Mouse (Mus musculus) cortical plate, adult 2 months (tissue): ENCODE data around the gene Uggt2. TPM values are rescaled to one million over a fixed set of nuclear protein-coding genes. Genes with fewer than 3 reads are reported as not detected.
"Not testable (repeated sequence)": the region's sequence is repeated elsewhere in the genome, so short reads cannot be mapped to it uniquely, and the experiment has no call there.

ENCODE experiments used
- H3K27ac ChIP-seq: fragments of 200-500 bp; 2 replicates; pipeline ENCODE4 v1.5.1; 2012; ENCODE audit warnings: low read length, control low read depth, inconsistent platforms; ENCODE audit not compliant: insufficient read depth
- H3K4me1 ChIP-seq: fragments of 200-500 bp; 2 replicates; pipeline ENCODE4 v1.6.1; 2011; ENCODE audit warnings: low read length; ENCODE audit not compliant: control insufficient read depth, insufficient read depth
- H3K4me3 ChIP-seq: fragments of 200-500 bp; 2 replicates; pipeline ENCODE4 v1.5.1; 2011; ENCODE audit warnings: mild to moderate bottlenecking, low read length, control low read depth; ENCODE audit not compliant: insufficient read depth
- CTCF ChIP-seq: fragments of 200-500 bp; IDR thresholded peaks from 2 replicates; pipeline ENCODE4 v1.5.1; 2011; ENCODE audit warnings: mild to moderate bottlenecking, control low read depth, low read length; ENCODE audit not compliant: insufficient read depth; ENCODE audit errors: extremely low read depth
- POLR2A ChIP-seq: fragments of 200-500 bp; IDR thresholded peaks from 2 replicates; pipeline ENCODE4 v1.6.1; 2011; ENCODE audit warnings: mild to moderate bottlenecking, low read length, control low read depth; ENCODE audit not compliant: insufficient read depth; ENCODE audit errors: extremely low read depth
- polyA plus RNA-seq: library from polyadenylated mRNA; depleted of rRNA; stranded (reverse); fragments of >200 nt; gene quantifications from 2 replicates; pipeline ENCODE4 v1.2.3, GENCODE M21; 2012

The Uggt2 gene
- polyA plus RNA-seq, 1 experiment = 48.1 TPM

- Histone ChIP-seq H3K4me1 (no peaks in the 10 kb centered on the region; the same call in 1 of the 2 replicates), H3K4me3 (no peak overlapping the region), H3K27ac (no peak overlapping the region)
- TF ChIP-seq CTCF = peak; percentile 71
- TF ChIP-seq POLR2A = no peak
Measured at GRCm38 (mm10) chr14:118986653-118987522, 112.3 kb downstream of the Uggt2 start.

- Histone ChIP-seq H3K4me3 (no peak overlapping the region), H3K4me1 (peaks cover 2% of the 10 kb centered on the region; the same call in 1 of the 2 replicates), H3K27ac (no peak overlapping the region)
- TF ChIP-seq CTCF (no peak), POLR2A (no peak)
Measured at GRCm38 (mm10) chr14:118984161-118984560, 115.1 kb downstream of the Uggt2 start.

GRCm38 (mm10) chr14:118983396-118983795, 115.8 kb downstream of the Uggt2 start:
- Histone ChIP-seq H3K27ac (no peak overlapping the region), H3K4me3 (no peak overlapping the region), H3K4me1 (peaks cover 2% of the 10 kb centered on the region; the same call in 1 of the 2 replicates)
- TF ChIP-seq CTCF (no peak), POLR2A (no peak)

- not testable (repeated sequence) for H3K4me1 ChIP-seq, H3K4me3 ChIP-seq
- 0 out of 2 replicates have a peak overlapping the region, but pooled peaks have one; percentile 64 for H3K27ac ChIP-seq
Measured at GRCm38 (mm10) chr14:118982429-118983045, 116.7 kb downstream of the Uggt2 start.

GRCm38 (mm10) chr14:118981711-118982428, 117.4 kb downstream of the Uggt2 start:
- not testable (repeated sequence) for H3K4me3 ChIP-seq, H3K4me1 ChIP-seq, H3K27ac ChIP-seq

GRCm38 (mm10) chr14:118980890-118981289, 118.3 kb downstream of the Uggt2 start:
- H3K27ac ChIP-seq = no peak overlapping the region
- H3K4me3 ChIP-seq = no peak overlapping the region
- TF ChIP-seq POLR2A = no peak
- no peak for TF ChIP-seq CTCF
- peaks cover 2% of the 10 kb centered on the region; the same call in 1 of the 2 replicates for H3K4me1 ChIP-seq

- H3K4me1 ChIP-seq = peaks cover 2% of the 10 kb centered on the region; the same call in 1 of the 2 replicates
- no peak overlapping the region for H3K27ac ChIP-seq
- H3K4me3 ChIP-seq = no peak overlapping the region
- TF ChIP-seq POLR2A (no peak), CTCF (no peak)
Measured at GRCm38 (mm10) chr14:118980358-118980757, 118.9 kb downstream of the Uggt2 start.

GRCm38 (mm10) chr14:118979571-118980325, 119.5 kb downstream of the Uggt2 start:
- TF ChIP-seq POLR2A = no peak
- TF ChIP-seq CTCF = no peak
- H3K4me1 ChIP-seq = peaks cover 2% of the 10 kb centered on the region; the same call in 1 of the 2 replicates
- no peak overlapping the region for H3K27ac ChIP-seq
- H3K4me3 ChIP-seq = no peak overlapping the region
